Mouse (Mus musculus) olfactory bulb, adult 2 months (tissue): ENCODE data around the gene Amer2.

Source experiments
- CTCF ChIP-seq: fragments of 200-500 bp; IDR thresholded peaks from 2 replicates; pipeline ENCODE4 v1.5.1; 2012; ENCODE audit warnings: low read depth, mild to moderate bottlenecking, low read length, moderate library complexity; ENCODE audit not compliant: insufficient read depth
- POLR2A ChIP-seq: fragments of 200-500 bp; IDR thresholded peaks from 2 replicates; pipeline ENCODE4 v1.6.1; 2012; ENCODE audit warnings: mild to moderate bottlenecking, low read depth, low read length, moderate library complexity; ENCODE audit not compliant: insufficient read depth

GRCm38 (mm10) chr14:60405829-60406228 is 32.8 kb downstream of the Amer2 start:
- TF ChIP-seq CTCF (no peak), POLR2A (no peak)
